Mouse (Mus musculus): ENCODE data around the gene Stradb. TPM values are rescaled to one million over a fixed set of nuclear protein-coding genes. Genes with fewer than 3 reads are reported as not detected.

The Stradb gene
- 32.8 TPM for polyA plus RNA-seq (2015; fragmentation: Illumina TruSeq; extraction: RNeasy Lipid Tissue Mini Kit (QIAGEN cat#74804); ENCODE audit: insufficient read depth, low replicate concordance)

GRCm38 (mm10) chr1:58973366-58974221 lies at the start of gene Stradb, which contains the start of gene Trak2:
Stradb (plus strand) TSS chr1:58973522.
Trak2 (minus strand) TSS chr1:58973430.

Other genes with a start within 250 kb of the Stradb start
- 119 TPM for gene Casp8, start 178.1 kb upstream of the Stradb start, polyA plus RNA-seq (2015; fragmentation: Illumina TruSeq; extraction: RNeasy Lipid Tissue Mini Kit (QIAGEN cat#74804); ENCODE audit: insufficient read depth, low replicate concordance)
- 71.1 TPM for gene Trak2, start 92 bp upstream of the Stradb start, polyA plus RNA-seq (2015; fragmentation: Illumina TruSeq; extraction: RNeasy Lipid Tissue Mini Kit (QIAGEN cat#74804); ENCODE audit: insufficient read depth, low replicate concordance)
- gene C2cd6, start 121.4 kb downstream of the Stradb start, polyA plus RNA-seq (2015; fragmentation: Illumina TruSeq; extraction: RNeasy Lipid Tissue Mini Kit (QIAGEN cat#74804); ENCODE audit: insufficient read depth, low replicate concordance): not detected
- gene Tmem237, start 146.9 kb downstream of the Stradb start, polyA plus RNA-seq (2015; fragmentation: Illumina TruSeq; extraction: RNeasy Lipid Tissue Mini Kit (QIAGEN cat#74804); ENCODE audit: insufficient read depth, low replicate concordance): 5.7 TPM
- gene Mpp4, start 189.9 kb downstream of the Stradb start, polyA plus RNA-seq (2015; fragmentation: Illumina TruSeq; extraction: RNeasy Lipid Tissue Mini Kit (QIAGEN cat#74804); ENCODE audit: insufficient read depth, low replicate concordance): 0.46 TPM

Measured in spleen, adult 10 weeks (tissue).